Mouse (Mus musculus) midbrain, embryonic 13.5 days (tissue): Measurements from ENCODE around the gene Mdfic. TPM values are rescaled to one million over a fixed set of nuclear protein-coding genes. Genes with fewer than 3 reads are reported as not detected.

ENCODE experiments used
- ATAC-seq: fragments of 200-750 bp; cut with Nextera tagmentation; 2 replicates; pipeline ENCODE4 v1.8.0; 2017; ENCODE audit warnings: mild to moderate bottlenecking, moderate TSS enrichment, moderate library complexity
- H3K27ac ChIP-seq: fragments of 300-500 bp; sonication (generic); 2 replicates; pipeline ENCODE4 v1.5.1; 2015; ENCODE audit warnings: inconsistent platforms, mild to moderate bottlenecking, moderate library complexity
- H3K27me3 ChIP-seq: fragments of 300-500 bp; sonication (generic); 2 replicates; pipeline ENCODE4 v1.6.1; 2015; ENCODE audit warnings: mild to moderate bottlenecking, inconsistent platforms
- H3K36me3 ChIP-seq: fragments of 300-500 bp; sonication (generic); 2 replicates; pipeline ENCODE4 v1.6.1; 2015; ENCODE audit warnings: mild to moderate bottlenecking, inconsistent platforms
- H3K4me1 ChIP-seq: fragments of 300-500 bp; sonication (generic); replicated peaks from 2 replicates; pipeline ENCODE4 v1.6.1; 2015; ENCODE audit warnings: inconsistent platforms
- H3K4me2 ChIP-seq: fragments of 300-500 bp; sonication (generic); replicated peaks from 2 replicates; pipeline ENCODE4 v1.6.1; 2015; ENCODE audit warnings: moderate library complexity, mild to moderate bottlenecking, inconsistent platforms
- H3K4me3 ChIP-seq: fragments of 300-500 bp; sonication (generic); replicated peaks from 2 replicates; pipeline ENCODE4 v1.5.1; 2015; ENCODE audit warnings: mild to moderate bottlenecking, inconsistent platforms
- H3K9ac ChIP-seq: fragments of 300-500 bp; sonication (generic); replicated peaks from 2 replicates; pipeline ENCODE4 v1.6.1; 2015; ENCODE audit warnings: mild to moderate bottlenecking, inconsistent platforms
- H3K9me3 ChIP-seq: fragments of 300-500 bp; sonication (generic); 2 replicates; pipeline ENCODE4 v1.6.1; 2016; ENCODE audit warnings: mild to moderate bottlenecking, inconsistent platforms
- WGBS: fragments of 180-500 bp; shearing (Covaris S2); methylation state at CpG from one replicate; pipeline ENCODE4 v1.1.7; 2015; 5-methylcytosine and 5-hydroxymethylcytosine counted together
- polyA plus RNA-seq: library from polyadenylated mRNA; unstranded; fragments of >200 nt; fragmentation: Nextera tagmentation; extraction: Ambion mirVana; gene quantifications from 2 replicates; pipeline ENCODE4 v1.2.1, GENCODE M21; 2015

The Mdfic gene
- polyA plus RNA-seq, 1 experiment from 2014 or later: 1.1 TPM

DNA sequence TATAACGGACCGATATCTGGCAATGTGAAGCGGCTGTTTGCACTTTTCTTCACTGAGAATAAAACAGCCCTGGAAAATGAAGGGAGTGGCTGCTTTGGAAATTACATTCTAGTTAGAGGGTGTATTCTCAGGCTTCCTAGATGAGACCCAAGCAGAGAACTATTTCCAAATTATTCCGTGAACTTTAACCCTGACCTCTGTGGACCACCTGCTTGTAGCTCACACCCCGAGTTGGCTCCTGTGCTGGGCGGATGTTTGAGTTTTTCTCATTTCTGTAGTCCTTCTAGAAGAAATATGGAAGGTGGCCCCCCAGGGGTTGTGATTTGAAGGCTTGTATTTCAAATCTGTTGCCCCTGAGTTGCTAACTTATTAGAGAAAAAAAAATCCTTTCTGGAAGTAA, 23.3 kb downstream of the Mdfic start:
- 84% methylated on average over 6 of the region's 6 CpGs for WGBS

DNA sequence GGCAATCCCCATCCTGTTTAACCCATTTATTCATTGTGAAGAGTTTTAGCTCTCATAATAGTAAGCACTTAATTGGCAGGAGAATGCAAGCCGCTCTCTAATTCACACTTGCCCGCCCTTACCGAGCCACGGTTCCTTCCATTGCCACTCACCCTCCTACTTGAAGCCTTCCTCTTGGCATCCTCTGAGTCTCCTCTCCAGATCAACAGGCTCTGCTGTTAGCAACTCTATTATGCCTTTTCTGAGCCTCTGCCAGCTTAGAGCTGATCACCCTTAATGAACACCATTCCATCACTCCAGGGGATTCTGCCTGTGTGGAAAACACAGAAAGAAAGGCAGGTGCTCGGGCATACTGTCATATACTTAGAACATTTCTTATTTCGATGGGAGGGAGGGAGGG, 24.9 kb downstream of the Mdfic start:
- ATAC-seq: peak; percentile 67; the same call in 1 of the 2 replicates
- Histone ChIP-seq H3K9me3 (no peaks in the 10 kb centered on the region), H3K27ac (no peak overlapping the region), H3K9ac (no peak overlapping the region), H3K4me3 (no peak overlapping the region), H3K4me2 (no peak overlapping the region), H3K4me1 (peaks cover 4% of the 10 kb centered on the region; the same call in 1 of the 2 replicates), H3K27me3 (no peaks in the 10 kb centered on the region), H3K36me3 (no peaks in the 10 kb centered on the region)
- WGBS: 46% methylated on average over 6 of the region's 6 CpGs

More for the DNA sequence above, 23.3 kb downstream of the Mdfic start:
- Histone ChIP-seq H3K27ac (no peak overlapping the region), H3K4me1 (peaks cover 4% of the 10 kb centered on the region; the same call in 1 of the 2 replicates), H3K36me3 (no peaks in the 10 kb centered on the region), H3K9ac (no peak overlapping the region), H3K4me2 (no peak overlapping the region), H3K9me3 (no peaks in the 10 kb centered on the region), H3K4me3 (no peak overlapping the region), H3K27me3 (no peaks in the 10 kb centered on the region)
- ATAC-seq: no peak

DNA sequence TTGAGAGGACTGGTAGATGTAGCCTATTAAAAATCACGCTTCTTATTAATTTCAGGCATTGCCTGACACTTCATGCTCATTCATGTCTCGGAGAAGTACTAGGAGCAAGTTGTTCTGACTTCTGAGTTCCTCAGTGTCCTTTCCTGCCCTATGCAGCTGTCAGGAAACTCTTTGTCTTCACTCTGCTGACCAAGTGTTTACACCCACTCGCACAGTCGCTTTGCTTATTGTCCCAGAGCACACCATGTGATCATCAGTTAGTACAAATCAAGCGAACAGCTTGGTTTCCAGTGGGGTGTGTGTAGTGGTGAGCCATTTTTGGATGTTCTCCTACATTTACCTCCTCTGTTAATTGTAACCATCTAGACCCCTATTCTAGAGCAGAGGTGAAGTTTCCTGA, 25.4 kb downstream of the Mdfic start:
- Histone ChIP-seq H3K4me2 (no peak overlapping the region), H3K27ac (no peak overlapping the region), H3K4me3 (no peak overlapping the region), H3K4me1 (peaks cover 4% of the 10 kb centered on the region; the same call in 1 of the 2 replicates), H3K9me3 (no peaks in the 10 kb centered on the region), H3K27me3 (no peaks in the 10 kb centered on the region), H3K36me3 (no peaks in the 10 kb centered on the region), H3K9ac (no peak overlapping the region)
- ATAC-seq: no peak
- 79% methylated on average over 5 of the region's 5 CpGs for WGBS

DNA sequence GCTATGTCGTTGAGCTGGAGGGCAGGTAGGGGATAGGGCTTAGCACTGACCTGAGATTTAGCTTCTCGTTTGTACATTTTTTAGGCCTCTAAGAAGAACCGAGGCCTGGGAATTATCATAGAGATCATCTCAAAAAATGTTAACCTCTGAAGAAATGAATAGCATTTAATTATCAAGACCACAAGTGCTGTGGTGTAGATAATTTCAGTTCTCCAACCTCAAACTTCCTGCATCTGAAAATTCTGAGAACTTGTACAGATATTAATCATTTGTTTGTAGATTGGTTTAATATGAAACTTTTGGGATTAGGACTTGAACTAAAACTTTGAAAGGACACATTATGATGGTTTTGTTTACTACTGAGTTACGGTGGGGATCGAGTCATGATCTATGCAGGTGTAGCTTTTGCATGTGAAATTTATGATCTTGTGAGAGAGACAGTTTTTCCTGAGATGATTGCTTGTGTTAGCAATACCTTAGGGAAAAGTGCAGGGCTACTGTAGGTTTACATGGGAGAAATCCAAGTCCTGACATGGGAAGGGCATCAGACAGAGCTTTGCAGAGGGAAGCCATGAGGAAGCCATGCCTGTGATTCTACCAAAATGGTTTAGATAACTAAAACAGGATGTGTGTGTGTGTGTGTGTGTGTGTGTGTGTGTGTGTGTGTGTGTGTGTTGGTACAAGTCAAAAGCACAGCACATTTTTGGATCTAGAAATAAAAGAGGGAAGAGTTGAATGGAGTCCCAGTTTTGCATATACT, 27.1 kb downstream of the Mdfic start:
- Histone ChIP-seq H3K4me3 (no peak overlapping the region), H3K36me3 (no peaks in the 10 kb centered on the region), H3K9me3 (no peaks in the 10 kb centered on the region), H3K27ac (no peak overlapping the region), H3K4me1 (peaks cover 4% of the 10 kb centered on the region; the same call in 1 of the 2 replicates), H3K9ac (no peak overlapping the region), H3K27me3 (no peaks in the 10 kb centered on the region), H3K4me2 (no peak overlapping the region)
- no peak for ATAC-seq
- WGBS: 93% methylated on average over 5 of the region's 5 CpGs

DNA sequence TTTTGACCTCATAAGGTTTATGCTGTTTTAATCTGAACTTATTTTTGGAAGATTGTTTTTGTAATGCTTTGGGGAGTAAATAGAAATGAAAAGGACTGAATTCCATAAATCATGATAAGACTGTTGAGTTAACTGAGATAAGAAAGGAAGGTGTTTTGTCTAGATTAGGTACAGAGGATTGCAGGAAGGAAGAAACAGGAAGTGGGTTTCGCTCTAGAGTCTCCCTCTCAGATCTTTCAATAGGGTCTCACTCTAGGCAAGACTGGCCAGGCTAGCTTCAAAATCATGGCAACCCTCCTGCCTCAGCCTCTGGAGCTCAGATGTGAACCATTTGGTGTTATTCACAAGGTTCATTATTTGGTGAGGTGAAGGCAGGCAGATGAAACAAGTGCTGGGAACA, 27.8 kb downstream of the Mdfic start:
- Histone ChIP-seq H3K36me3 (no peaks in the 10 kb centered on the region), H3K9ac (no peak overlapping the region), H3K4me2 (no peak overlapping the region), H3K9me3 (no peaks in the 10 kb centered on the region), H3K4me3 (no peak overlapping the region), H3K27ac (no peak overlapping the region), H3K27me3 (no peaks in the 10 kb centered on the region), H3K4me1 (peaks cover 4% of the 10 kb centered on the region; the same call in 1 of the 2 replicates)
- WGBS: 97% methylated on average over 1 of the region's 1 CpGs
- ATAC-seq: no peak

DNA sequence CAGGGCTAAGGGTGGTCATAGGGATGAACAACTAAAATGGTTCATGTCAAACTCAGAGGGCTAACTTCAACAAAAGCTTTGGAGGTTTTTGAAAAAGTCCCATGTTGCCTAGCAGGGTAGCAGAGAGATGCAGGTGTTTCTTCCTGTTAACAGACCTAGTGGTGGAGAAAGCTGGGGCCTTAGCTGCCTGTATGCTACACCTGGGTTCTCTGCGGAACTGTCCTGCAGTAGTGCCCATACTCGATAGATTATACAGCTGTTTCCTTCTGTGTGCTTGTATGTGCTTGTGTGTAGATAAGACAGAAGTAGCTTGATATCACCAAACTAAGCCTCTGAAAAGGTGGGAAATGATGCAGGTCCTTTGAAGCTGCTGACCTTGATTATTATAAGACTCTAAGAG, 28.5 kb downstream of the Mdfic start:
- Histone ChIP-seq H3K27ac (no peak overlapping the region), H3K36me3 (no peaks in the 10 kb centered on the region), H3K4me1 (peaks cover 4% of the 10 kb centered on the region; the same call in 1 of the 2 replicates), H3K4me3 (no peak overlapping the region), H3K27me3 (no peaks in the 10 kb centered on the region), H3K4me2 (no peak overlapping the region), H3K9me3 (no peaks in the 10 kb centered on the region), H3K9ac (no peak overlapping the region)
- ATAC-seq: no peak
- WGBS: 99% methylated on average over 2 of the region's 2 CpGs

DNA sequence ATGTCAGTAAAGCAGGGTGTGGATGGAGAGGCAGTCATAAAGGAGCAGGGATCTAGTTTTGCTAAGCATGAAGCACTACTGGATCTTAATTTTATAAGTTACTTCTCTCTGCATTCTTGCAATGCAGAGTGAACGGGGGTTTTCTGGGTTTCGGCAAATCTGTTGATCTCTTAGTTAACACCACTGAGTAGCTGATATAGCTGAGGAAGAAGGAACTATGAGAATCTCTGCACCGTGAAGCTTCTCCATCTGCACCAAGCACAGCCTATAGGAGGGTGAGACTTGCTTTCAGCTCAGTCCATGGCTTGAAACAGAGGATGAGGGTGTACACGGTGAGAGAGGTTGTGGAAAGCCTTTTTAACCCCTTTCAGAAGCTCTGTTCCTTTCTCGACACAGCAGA, 29.6 kb downstream of the Mdfic start:
- no peaks in the 10 kb centered on the region for H3K9me3 ChIP-seq
- no peak overlapping the region for H3K27ac ChIP-seq
- no peak overlapping the region for H3K9ac ChIP-seq
- no peaks in the 10 kb centered on the region for H3K27me3 ChIP-seq
- no peak overlapping the region for H3K4me3 ChIP-seq
- no peaks in the 10 kb centered on the region for H3K36me3 ChIP-seq
- no peak for ATAC-seq
- 78% methylated on average over 5 of the region's 5 CpGs for WGBS
- H3K4me2 ChIP-seq: no peak overlapping the region
- H3K4me1 ChIP-seq: peaks cover 4% of the 10 kb centered on the region; the same call in 1 of the 2 replicates

DNA sequence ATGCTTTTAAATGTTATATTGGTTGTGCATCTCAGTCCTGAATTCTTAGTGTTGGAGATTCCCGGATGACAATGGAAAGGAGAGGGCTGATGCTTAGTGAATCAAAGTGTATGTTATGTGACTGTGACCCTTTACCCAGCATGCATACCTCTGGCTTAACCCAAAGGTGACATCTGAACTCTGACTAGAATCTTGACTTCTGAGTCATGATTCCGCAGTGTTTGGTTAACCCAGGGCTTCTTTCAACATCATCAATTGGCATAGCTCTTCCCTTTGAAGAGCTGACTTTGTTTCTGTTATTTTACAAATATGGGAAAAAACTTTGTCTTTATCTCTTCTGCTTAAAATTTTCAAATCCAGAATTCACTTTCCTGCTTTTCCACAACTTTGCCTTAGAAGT, 30.9 kb downstream of the Mdfic start:
- WGBS: 95% methylated on average over 2 of the region's 2 CpGs
- Histone ChIP-seq H3K36me3 (no peaks in the 10 kb centered on the region), H3K9me3 (no peaks in the 10 kb centered on the region), H3K27ac (no peak overlapping the region), H3K4me3 (no peak overlapping the region), H3K9ac (no peak overlapping the region), H3K4me2 (no peak overlapping the region), H3K4me1 (no peaks in the 10 kb centered on the region), H3K27me3 (no peaks in the 10 kb centered on the region)
- no peak for ATAC-seq

DNA sequence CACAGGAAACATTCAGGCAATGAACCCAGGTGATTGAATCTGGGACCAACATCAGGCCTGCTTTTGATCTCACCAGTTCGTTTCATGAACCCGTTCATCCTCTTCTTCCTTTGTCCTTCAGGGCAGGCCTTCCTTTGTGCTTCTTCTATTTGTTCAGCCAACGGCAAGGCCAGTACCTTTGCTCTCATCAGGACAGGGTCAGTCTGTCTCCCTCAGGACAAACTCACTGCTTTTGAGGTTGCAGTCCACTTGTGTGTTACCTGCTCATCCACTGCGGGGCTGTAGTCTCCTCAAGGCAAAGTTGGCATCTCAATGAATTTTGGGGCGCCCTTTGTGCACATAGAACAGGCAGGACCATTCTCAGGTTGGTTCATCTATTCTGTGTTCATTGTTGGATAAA, 31.7 kb downstream of the Mdfic start:
- Histone ChIP-seq H3K4me2 (no peak overlapping the region), H3K36me3 (no peaks in the 10 kb centered on the region), H3K27me3 (no peaks in the 10 kb centered on the region), H3K4me3 (no peak overlapping the region), H3K27ac (no peak overlapping the region), H3K4me1 (no peaks in the 10 kb centered on the region), H3K9me3 (no peaks in the 10 kb centered on the region), H3K9ac (no peak overlapping the region)
- ATAC-seq: no peak
- 86% methylated on average over 5 of the region's 5 CpGs for WGBS

DNA sequence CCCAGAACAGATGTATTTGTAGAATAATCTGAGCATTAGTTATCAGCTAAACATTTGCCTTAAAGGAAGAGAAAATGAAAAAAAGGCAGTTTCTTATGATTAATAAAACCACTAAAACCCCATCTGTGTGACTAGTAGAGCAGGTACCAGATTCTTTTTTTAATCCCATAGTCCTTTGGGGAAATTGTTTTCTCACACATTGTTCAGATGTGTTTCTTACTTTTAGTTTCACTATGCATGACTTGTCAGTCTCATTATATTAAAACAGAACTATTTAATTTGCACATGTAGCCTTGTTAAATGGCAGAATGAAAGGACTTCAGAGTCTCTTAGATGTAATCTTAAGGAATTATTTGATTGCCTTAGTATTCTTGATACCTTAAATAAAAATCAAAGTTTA, 32.7 kb downstream of the Mdfic start:
- H3K4me2 ChIP-seq: no peak overlapping the region
- no peak for ATAC-seq
- H3K27me3 ChIP-seq: no peaks in the 10 kb centered on the region
- H3K9me3 ChIP-seq: no peaks in the 10 kb centered on the region
- no peaks in the 10 kb centered on the region for H3K36me3 ChIP-seq
- H3K27ac ChIP-seq: no peak overlapping the region
- no peaks in the 10 kb centered on the region for H3K4me1 ChIP-seq
- no peak overlapping the region for H3K9ac ChIP-seq
- H3K4me3 ChIP-seq: no peak overlapping the region

DNA sequence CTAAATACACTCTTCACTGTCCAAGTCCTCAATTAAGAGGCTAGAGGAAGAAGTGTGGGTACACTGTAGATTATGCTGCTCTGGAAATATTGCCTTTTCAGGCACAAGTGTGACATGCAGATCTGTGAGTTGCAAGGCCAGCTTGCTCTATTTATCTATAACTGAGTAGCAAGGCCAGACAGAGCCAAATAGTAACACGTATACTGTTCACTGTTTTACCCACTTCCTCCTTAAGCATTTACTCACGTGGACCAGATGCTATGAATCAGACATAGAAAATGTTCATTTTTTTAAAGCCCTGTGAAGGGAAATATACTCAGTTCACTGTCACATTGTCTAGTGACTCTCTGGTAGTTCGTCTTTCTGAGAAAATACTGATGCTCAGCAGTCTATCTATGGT, 37.9 kb downstream of the Mdfic start:
- H3K27me3 ChIP-seq: no peaks in the 10 kb centered on the region
- no peak overlapping the region for H3K4me3 ChIP-seq
- 86% methylated on average over 3 of the region's 3 CpGs for WGBS
- no peak for ATAC-seq
- no peak overlapping the region for H3K9ac ChIP-seq
- no peaks in the 10 kb centered on the region for H3K36me3 ChIP-seq
- H3K27ac ChIP-seq: no peak overlapping the region
- H3K4me2 ChIP-seq: no peak overlapping the region
- H3K4me1 ChIP-seq: no peaks in the 10 kb centered on the region
- H3K9me3 ChIP-seq: no peaks in the 10 kb centered on the region

DNA sequence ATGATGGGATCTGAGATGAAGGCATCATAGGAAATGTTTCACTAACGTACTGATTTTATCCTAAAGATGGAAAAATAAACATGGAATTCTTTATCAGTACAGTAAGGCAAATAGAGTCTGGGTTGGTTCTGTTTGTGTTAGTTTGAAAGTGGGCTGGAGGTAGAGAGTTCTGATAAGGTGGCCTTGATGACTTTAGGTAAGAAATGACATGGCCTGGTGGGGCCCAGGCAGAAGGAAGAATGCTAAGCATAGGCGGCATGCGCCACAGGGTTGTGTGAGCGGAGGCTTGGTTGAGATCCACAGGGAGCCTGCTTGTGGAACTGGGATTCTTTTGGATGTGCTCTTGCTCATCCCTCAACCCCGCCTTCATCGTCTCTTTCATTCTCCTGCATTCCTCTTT, 40.3 kb downstream of the Mdfic start:
- Histone ChIP-seq H3K4me3 (no peak overlapping the region), H3K9me3 (no peaks in the 10 kb centered on the region), H3K36me3 (no peaks in the 10 kb centered on the region), H3K27me3 (no peaks in the 10 kb centered on the region), H3K4me2 (no peak overlapping the region), H3K4me1 (no peaks in the 10 kb centered on the region), H3K27ac (no peak overlapping the region), H3K9ac (no peak overlapping the region)
- WGBS: 60% methylated on average over 6 of the region's 6 CpGs
- no peak for ATAC-seq

DNA sequence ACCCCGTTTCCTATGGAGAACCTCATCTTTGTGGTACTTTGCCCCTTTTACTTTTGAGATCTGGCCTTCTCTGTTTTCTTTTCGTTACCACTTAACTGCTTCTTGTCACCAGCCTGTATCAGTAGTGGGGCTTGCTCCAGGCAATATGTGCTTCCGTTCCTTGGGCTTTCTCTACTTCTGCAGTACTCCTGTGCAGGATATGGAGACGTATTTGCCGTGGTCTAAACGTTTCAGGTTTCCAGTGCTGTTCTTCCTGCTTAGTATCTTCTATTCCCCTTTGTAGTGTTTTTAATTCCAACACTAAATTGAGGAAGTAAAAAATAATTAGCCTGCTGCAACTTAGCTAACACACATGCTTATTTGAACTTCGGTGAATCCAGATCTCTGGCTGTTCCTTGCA, 43.6 kb downstream of the Mdfic start:
- H3K9me3 ChIP-seq: no peaks in the 10 kb centered on the region
- WGBS: 85% methylated on average over 7 of the region's 7 CpGs
- H3K4me2 ChIP-seq: no peak overlapping the region
- no peaks in the 10 kb centered on the region for H3K27me3 ChIP-seq
- no peak overlapping the region for H3K27ac ChIP-seq
- no peak overlapping the region for H3K9ac ChIP-seq
- ATAC-seq: no peak
- H3K4me1 ChIP-seq: no peaks in the 10 kb centered on the region
- H3K4me3 ChIP-seq: no peak overlapping the region
- no peaks in the 10 kb centered on the region for H3K36me3 ChIP-seq
